Mouse (Mus musculus) midbrain, embryonic 13.5 days (tissue): ENCODE results near the gene H2-DMa. TPM values are rescaled to one million over a fixed set of nuclear protein-coding genes. Genes with fewer than 3 reads are reported as not detected.

ENCODE experiments used
- ATAC-seq: fragments of 200-750 bp; cut with Nextera tagmentation; 2 replicates; pipeline ENCODE4 v1.8.0; 2017; ENCODE audit warnings: mild to moderate bottlenecking, moderate TSS enrichment, moderate library complexity
- H3K27ac ChIP-seq: fragments of 300-500 bp; sonication (generic); 2 replicates; pipeline ENCODE4 v1.5.1; 2015; ENCODE audit warnings: inconsistent platforms, mild to moderate bottlenecking, moderate library complexity
- H3K27me3 ChIP-seq: fragments of 300-500 bp; sonication (generic); 2 replicates; pipeline ENCODE4 v1.6.1; 2015; ENCODE audit warnings: mild to moderate bottlenecking, inconsistent platforms
- H3K36me3 ChIP-seq: fragments of 300-500 bp; sonication (generic); 2 replicates; pipeline ENCODE4 v1.6.1; 2015; ENCODE audit warnings: mild to moderate bottlenecking, inconsistent platforms
- H3K4me1 ChIP-seq: fragments of 300-500 bp; sonication (generic); replicated peaks from 2 replicates; pipeline ENCODE4 v1.6.1; 2015; ENCODE audit warnings: inconsistent platforms
- H3K4me2 ChIP-seq: fragments of 300-500 bp; sonication (generic); replicated peaks from 2 replicates; pipeline ENCODE4 v1.6.1; 2015; ENCODE audit warnings: moderate library complexity, mild to moderate bottlenecking, inconsistent platforms
- H3K4me3 ChIP-seq: fragments of 300-500 bp; sonication (generic); replicated peaks from 2 replicates; pipeline ENCODE4 v1.5.1; 2015; ENCODE audit warnings: mild to moderate bottlenecking, inconsistent platforms
- H3K9ac ChIP-seq: fragments of 300-500 bp; sonication (generic); replicated peaks from 2 replicates; pipeline ENCODE4 v1.6.1; 2015; ENCODE audit warnings: mild to moderate bottlenecking, inconsistent platforms
- H3K9me3 ChIP-seq: fragments of 300-500 bp; sonication (generic); 2 replicates; pipeline ENCODE4 v1.6.1; 2016; ENCODE audit warnings: mild to moderate bottlenecking, inconsistent platforms
- WGBS: fragments of 180-500 bp; shearing (Covaris S2); methylation state at CpG from one replicate; pipeline ENCODE4 v1.1.7; 2015; 5-methylcytosine and 5-hydroxymethylcytosine counted together
- polyA plus RNA-seq: library from polyadenylated mRNA; unstranded; fragments of >200 nt; fragmentation: Nextera tagmentation; extraction: Ambion mirVana; gene quantifications from 2 replicates; pipeline ENCODE4 v1.2.1, GENCODE M21; 2015

Gene H2-DMa
- polyA plus RNA-seq, 1 experiment from 2014 or later = 15.3 TPM

- Histone ChIP-seq H3K27ac (no peak overlapping the region), H3K27me3 (no peaks in the 10 kb centered on the region), H3K4me2 (no peak overlapping the region), H3K4me3 (no peak overlapping the region), H3K9ac (no peak overlapping the region), H3K36me3 (no peaks in the 10 kb centered on the region), H3K4me1 (no peaks in the 10 kb centered on the region), H3K9me3 (no peaks in the 10 kb centered on the region)
- 30% methylated on average over 7 of the region's 7 CpGs for WGBS
- ATAC-seq = no peak; the same call in 1 of the 2 replicates
Measured at GRCm38 (mm10) chr17:34093199-34093874, 26.0 kb upstream of the H2-DMa start.

- Histone ChIP-seq H3K4me1 (no peaks in the 10 kb centered on the region), H3K27ac (no peak overlapping the region), H3K4me2 (no peak overlapping the region), H3K4me3 (no peak overlapping the region), H3K27me3 (no peaks in the 10 kb centered on the region), H3K9me3 (no peaks in the 10 kb centered on the region), H3K9ac (no peak overlapping the region), H3K36me3 (no peaks in the 10 kb centered on the region)
- WGBS = 85% methylated on average over 27 of the region's 27 CpGs
- ATAC-seq = no peak
Measured at GRCm38 (mm10) chr17:34094283-34095035, 24.9 kb upstream of the H2-DMa start.

DNA sequence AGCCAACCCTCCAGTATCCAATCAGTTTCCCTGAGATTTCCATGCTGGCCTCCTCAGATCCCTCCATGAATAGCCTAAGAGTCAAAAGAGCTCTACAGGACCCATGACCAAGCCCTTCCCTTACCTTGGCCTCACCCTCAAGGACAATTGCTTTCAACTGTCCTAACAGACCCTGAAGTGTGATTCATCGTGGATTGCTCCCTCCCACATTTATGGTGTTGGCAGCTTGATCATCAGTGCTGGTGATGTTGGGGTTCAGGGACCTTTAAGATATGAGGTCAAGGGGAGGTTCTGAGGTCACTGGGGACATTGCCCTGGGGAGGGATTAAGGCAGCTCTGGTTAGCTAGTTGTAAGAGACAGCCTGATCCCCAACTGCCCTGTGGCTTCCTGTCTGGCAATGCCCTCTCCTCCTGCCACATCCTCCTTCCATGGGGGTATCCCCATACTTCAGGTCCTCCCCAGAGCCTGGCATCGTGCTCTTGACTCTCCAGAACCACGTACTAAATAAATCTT, 22.8 kb upstream of the H2-DMa start:
- ATAC-seq = no peak
- Histone ChIP-seq H3K36me3 (no peaks in the 10 kb centered on the region), H3K27ac (no peak overlapping the region), H3K4me1 (0 out of 2 replicates have a peak, but pooled peaks cover under 1% of the 10 kb centered on the region), H3K9me3 (no peaks in the 10 kb centered on the region), H3K4me3 (no peak overlapping the region), H3K4me2 (no peak overlapping the region), H3K9ac (no peak overlapping the region), H3K27me3 (no peaks in the 10 kb centered on the region)
- WGBS = 75% methylated on average over 3 of the region's 3 CpGs

DNA sequence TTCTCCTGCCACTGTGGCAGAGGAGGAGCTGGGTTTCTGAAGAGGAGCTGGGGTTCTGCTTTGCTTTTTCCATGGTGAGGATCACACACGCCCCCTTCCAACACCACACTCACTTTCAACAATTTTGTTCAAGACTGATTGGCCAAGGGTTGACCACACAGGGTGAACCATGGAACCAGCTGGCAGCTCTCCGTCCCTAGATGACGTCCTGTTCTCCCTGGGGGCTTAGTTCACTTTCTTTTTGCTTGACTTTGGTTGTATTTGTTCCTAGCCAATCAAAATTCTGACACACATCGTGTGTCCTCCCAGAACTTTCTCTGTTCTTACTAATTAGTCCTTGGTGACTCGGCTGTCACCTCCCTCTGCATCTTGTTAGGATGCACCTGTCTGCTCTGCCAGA, 22.1 kb upstream of the H2-DMa start:
- Histone ChIP-seq H3K4me1 (0 out of 2 replicates have a peak, but pooled peaks cover 4% of the 10 kb centered on the region), H3K9me3 (no peaks in the 10 kb centered on the region), H3K27me3 (no peaks in the 10 kb centered on the region), H3K27ac (no peak overlapping the region), H3K4me2 (no peak overlapping the region), H3K36me3 (no peaks in the 10 kb centered on the region), H3K9ac (no peak overlapping the region), H3K4me3 (no peak overlapping the region)
- WGBS = 69% methylated on average over 5 of the region's 5 CpGs
- ATAC-seq = no peak

- ATAC-seq = no peak
- H3K4me1 ChIP-seq = 0 out of 2 replicates have a peak, but pooled peaks cover 4% of the 10 kb centered on the region
- H3K27ac ChIP-seq = no peak overlapping the region
- H3K27me3 ChIP-seq = 0 out of 2 replicates have a peak, but pooled peaks cover 2% of the 10 kb centered on the region
- 64% methylated on average over 10 of the region's 10 CpGs for WGBS
- H3K36me3 ChIP-seq = no peaks in the 10 kb centered on the region
- H3K9me3 ChIP-seq = no peaks in the 10 kb centered on the region
- H3K9ac ChIP-seq = no peak overlapping the region
- H3K4me3 ChIP-seq = no peak overlapping the region
- no peak overlapping the region for H3K4me2 ChIP-seq
Measured at GRCm38 (mm10) chr17:34098709-34099479, 20.4 kb upstream of the H2-DMa start.

- 65% methylated on average over 5 of the region's 5 CpGs for WGBS
- Histone ChIP-seq H3K9me3 (no peaks in the 10 kb centered on the region), H3K27me3 (0 out of 2 replicates have a peak, but pooled peaks cover 2% of the 10 kb centered on the region), H3K27ac (no peak overlapping the region), H3K4me3 (no peak overlapping the region), H3K4me2 (no peak overlapping the region), H3K36me3 (no peaks in the 10 kb centered on the region), H3K9ac (no peak overlapping the region), H3K4me1 (0 out of 2 replicates have a peak, but pooled peaks cover 4% of the 10 kb centered on the region)
- no peak for ATAC-seq
Measured at GRCm38 (mm10) chr17:34099531-34099930, 19.8 kb upstream of the H2-DMa start.

- ATAC-seq = peak; percentile 63
- H3K4me3 ChIP-seq = no peak overlapping the region
Measured at GRCm38 (mm10) chr17:34101185-34101584, 18.2 kb upstream of the H2-DMa start.

DNA sequence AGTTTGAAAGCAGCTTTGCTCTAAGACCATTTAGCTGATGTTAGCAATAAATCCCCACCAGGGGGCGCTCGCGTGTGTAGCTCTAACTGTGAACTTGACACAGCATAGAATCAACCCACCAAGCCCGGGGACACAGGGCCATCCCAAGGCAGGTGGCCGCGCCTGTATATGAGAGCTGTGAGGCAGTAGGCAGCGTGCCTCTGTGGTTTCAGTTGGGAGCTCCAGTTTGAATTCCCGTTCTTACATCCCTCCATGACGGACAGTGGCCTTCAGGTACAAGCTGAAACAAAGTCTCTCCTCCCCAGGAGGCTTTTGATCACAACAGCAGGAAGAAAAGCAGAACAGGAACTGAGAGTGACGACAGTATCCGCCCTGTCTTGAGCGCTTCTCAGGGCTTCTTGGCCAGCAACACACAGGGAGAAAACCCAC, 17.7 kb upstream of the H2-DMa start:
- no peak overlapping the region for H3K27ac ChIP-seq
- H3K27me3 ChIP-seq = 0 out of 2 replicates have a peak, but pooled peaks cover 2% of the 10 kb centered on the region
- H3K36me3 ChIP-seq = no peaks in the 10 kb centered on the region
- no peak overlapping the region; the same call in 1 of the 2 replicates for H3K4me3 ChIP-seq
- 7% methylated on average over 12 of the region's 12 CpGs for WGBS
- no peak overlapping the region for H3K9ac ChIP-seq
- H3K4me1 ChIP-seq = 0 out of 2 replicates have a peak, but pooled peaks cover 4% of the 10 kb centered on the region
- H3K4me2 ChIP-seq = peak overlapping the region; percentile 44
- H3K9me3 ChIP-seq = no peaks in the 10 kb centered on the region
- peak; percentile 90 for ATAC-seq

More at GRCm38 (mm10) chr17:34101185-34101584, 18.2 kb upstream of the H2-DMa start:
- WGBS = 29% methylated on average over 5 of the region's 5 CpGs
- Histone ChIP-seq H3K27me3 (0 out of 2 replicates have a peak, but pooled peaks cover 2% of the 10 kb centered on the region), H3K9ac (no peak overlapping the region), H3K27ac (no peak overlapping the region), H3K4me1 (0 out of 2 replicates have a peak, but pooled peaks cover 4% of the 10 kb centered on the region), H3K9me3 (no peaks in the 10 kb centered on the region), H3K36me3 (no peaks in the 10 kb centered on the region), H3K4me2 (no peak overlapping the region)

- no peak for ATAC-seq
- H3K4me3 ChIP-seq = no peak overlapping the region
- no peaks in the 10 kb centered on the region for H3K9me3 ChIP-seq
- no peak overlapping the region for H3K27ac ChIP-seq
- H3K9ac ChIP-seq = no peak overlapping the region
- H3K36me3 ChIP-seq = no peaks in the 10 kb centered on the region
- 84% methylated on average over 6 of the region's 6 CpGs for WGBS
- H3K4me1 ChIP-seq = 0 out of 2 replicates have a peak, but pooled peaks cover 4% of the 10 kb centered on the region
- H3K27me3 ChIP-seq = 0 out of 2 replicates have a peak, but pooled peaks cover 2% of the 10 kb centered on the region
- no peak overlapping the region for H3K4me2 ChIP-seq
Measured at GRCm38 (mm10) chr17:34102831-34103230, 16.5 kb upstream of the H2-DMa start.

DNA sequence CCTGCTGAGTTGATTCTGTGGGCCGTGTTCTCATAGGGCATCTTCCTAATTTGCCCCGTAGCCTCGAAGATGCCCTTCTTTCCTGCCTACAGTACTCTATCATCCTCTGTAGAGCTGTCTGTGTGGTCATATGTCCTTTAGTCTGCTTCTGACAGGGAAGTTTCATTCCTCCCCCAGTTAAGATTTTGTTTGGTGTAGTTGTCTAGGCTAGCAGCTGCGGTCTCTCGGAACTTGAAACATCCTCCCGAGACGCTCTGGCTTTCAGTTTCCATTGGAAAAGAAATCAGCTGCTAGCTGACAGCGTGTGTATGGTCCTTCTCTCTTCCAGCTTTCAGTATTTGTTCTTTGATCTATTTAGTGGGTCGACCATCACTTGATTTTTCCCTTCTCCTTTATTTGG, 14.5 kb upstream of the H2-DMa start:
- Histone ChIP-seq H3K27me3 (0 out of 2 replicates have a peak, but pooled peaks cover 2% of the 10 kb centered on the region), H3K4me2 (no peak overlapping the region), H3K9me3 (no peaks in the 10 kb centered on the region), H3K9ac (no peak overlapping the region), H3K4me1 (0 out of 2 replicates have a peak, but pooled peaks cover 4% of the 10 kb centered on the region), H3K27ac (no peak overlapping the region), H3K4me3 (no peak overlapping the region), H3K36me3 (peaks cover 7% of the 10 kb centered on the region)
- no peak for ATAC-seq
- WGBS = 87% methylated on average over 9 of the region's 9 CpGs

- Histone ChIP-seq H3K4me1 (0 out of 2 replicates have a peak, but pooled peaks cover 3% of the 10 kb centered on the region), H3K9ac (no peak overlapping the region), H3K27ac (no peak overlapping the region), H3K9me3 (no peaks in the 10 kb centered on the region), H3K4me3 (no peak overlapping the region), H3K4me2 (no peak overlapping the region), H3K36me3 (peaks cover 25% of the 10 kb centered on the region), H3K27me3 (0 out of 2 replicates have a peak, but pooled peaks cover 2% of the 10 kb centered on the region)
- 89% methylated on average over 7 of the region's 7 CpGs for WGBS
- ATAC-seq = no peak
Measured at GRCm38 (mm10) chr17:34106555-34106954, 12.8 kb upstream of the H2-DMa start.
